Mouse (Mus musculus) E14TG2a.4 (cell line): ENCODE data around the gene Gprc6a.

Source experiments
- H3K27me3 ChIP-seq: 2 replicates; pipeline ENCODE4 v1.6.1; 2014; ENCODE audit warnings: low read length, control low read depth; ENCODE audit not compliant: insufficient read depth
- H3K36me3 ChIP-seq: 2 replicates; pipeline ENCODE4 v1.6.1; 2014; ENCODE audit warnings: low read length, control low read depth; ENCODE audit not compliant: insufficient read depth
- H3K4me1 ChIP-seq: replicated peaks from 2 replicates; pipeline ENCODE4 v1.6.1; 2014; ENCODE audit warnings: low read depth, low read length, control low read depth
- H3K4me3 ChIP-seq: replicated peaks from 2 replicates; pipeline ENCODE4 v1.5.1; 2014; ENCODE audit warnings: mild to moderate bottlenecking, low read length
- H3K9me3 ChIP-seq: 2 replicates; pipeline ENCODE4 v1.6.1; 2014; ENCODE audit warnings: low read length, control low read depth
- CTCF ChIP-seq: conservative IDR thresholded peaks from 2 replicates; pipeline ENCODE4 v1.5.1; 2014; ENCODE audit warnings: low read length
- NANOG ChIP-seq: IDR thresholded peaks from 2 replicates; pipeline ENCODE4 v1.6.1; 2014; ENCODE audit warnings: borderline replicate concordance, low read length, mixed read lengths
- POU5F1 ChIP-seq: IDR thresholded peaks from 2 replicates; pipeline ENCODE4 v1.6.1; 2014; ENCODE audit warnings: low read length, borderline replicate concordance

Gprc6a gene

GRCm38 (mm10) chr10:51595001-51595931 lies 36.0 kb downstream of the Gprc6a start:
- H3K4me1 ChIP-seq, result peaks cover 3% of the 10 kb centered on the region; the same call in 1 of the 2 replicates
- peaks cover 18% of the 10 kb centered on the region for H3K27me3 ChIP-seq
- no peak overlapping the region for H3K4me3 ChIP-seq
- no peaks in the 10 kb centered on the region for H3K9me3 ChIP-seq
- TF ChIP-seq CTCF, result peak; percentile 36; the same call in 1 of the 2 replicates
- TF ChIP-seq NANOG, result no peak
- H3K36me3 ChIP-seq, result no peaks in the 10 kb centered on the region

DNA sequence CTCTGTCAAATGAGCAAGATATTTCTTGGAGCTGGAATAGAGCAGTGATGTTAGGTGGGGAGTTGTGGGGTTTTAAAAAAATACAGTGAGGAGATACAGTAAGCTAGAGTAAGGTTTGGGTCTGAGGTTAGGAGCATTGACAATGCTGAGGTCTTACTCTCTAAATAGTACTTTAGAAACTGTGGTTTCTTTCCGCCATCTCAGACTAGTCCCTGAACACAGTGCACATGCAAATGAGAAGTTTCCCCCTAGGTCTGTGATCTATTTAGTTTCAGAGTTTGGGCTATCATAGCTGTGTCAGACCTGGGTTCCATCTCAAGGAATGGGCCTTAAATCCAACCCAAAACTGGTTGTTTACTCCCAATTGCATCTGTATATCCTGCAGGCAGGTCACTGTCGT lies 39.7 kb downstream of the Gprc6a start:
- TF ChIP-seq POU5F1 (no peak), NANOG (no peak), CTCF (no peak)
- Histone ChIP-seq H3K4me1 (peaks cover 13% of the 10 kb centered on the region), H3K27me3 (peaks cover 31% of the 10 kb centered on the region), H3K36me3 (no peaks in the 10 kb centered on the region), H3K9me3 (no peaks in the 10 kb centered on the region), H3K4me3 (no peak overlapping the region)

- peaks cover 13% of the 10 kb centered on the region for H3K4me1 ChIP-seq
- no peaks in the 10 kb centered on the region for H3K9me3 ChIP-seq
- peaks cover 31% of the 10 kb centered on the region for H3K27me3 ChIP-seq
- H3K36me3 ChIP-seq, result no peaks in the 10 kb centered on the region
- peak within 1 kb of the TSS; percentile 39 for H3K4me3 ChIP-seq
- TF ChIP-seq POU5F1 (no peak), CTCF (no peak), NANOG (no peak)
These were observed 41.1 kb downstream of the Gprc6a start, which contains the start of gene Fam162b for GRCm38 (mm10) chr10:51590139-51590574. Gene Fam162b, minus strand, starts transcription at chr10:51590517.

- peaks cover 7% of the 10 kb centered on the region for H3K4me1 ChIP-seq
- H3K27me3 ChIP-seq, result peaks cover 10% of the 10 kb centered on the region
- H3K4me3 ChIP-seq, result no peak overlapping the region
- H3K36me3 ChIP-seq, result no peaks in the 10 kb centered on the region
- H3K9me3 ChIP-seq, result no peaks in the 10 kb centered on the region
- TF ChIP-seq POU5F1 (no peak), CTCF (no peak), NANOG (no peak)
These were observed 46.3 kb downstream of the Gprc6a start for GRCm38 (mm10) chr10:51584919-51585318.

DNA sequence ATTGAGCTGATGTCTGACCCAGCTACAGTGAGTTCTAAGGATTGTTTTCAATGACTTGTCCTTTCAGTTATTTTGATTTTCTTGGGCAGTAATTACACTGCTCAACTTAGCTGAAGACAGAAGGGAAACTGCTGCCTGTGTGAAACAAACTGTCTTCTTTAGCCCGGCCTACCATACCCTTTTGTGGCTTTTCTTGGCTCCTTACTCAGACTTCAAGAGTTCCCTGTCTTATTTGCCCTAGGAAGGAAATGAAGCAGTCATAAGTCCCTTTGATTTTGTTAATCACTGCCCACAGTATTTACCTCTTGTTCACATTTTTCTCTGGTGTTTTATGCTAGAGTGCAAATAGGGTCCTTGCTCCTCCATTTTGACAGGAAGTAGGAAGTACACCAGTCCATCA lies 46.9 kb downstream of the Gprc6a start:
- Histone ChIP-seq H3K9me3 (no peaks in the 10 kb centered on the region), H3K36me3 (no peaks in the 10 kb centered on the region), H3K27me3 (peaks cover 4% of the 10 kb centered on the region), H3K4me3 (no peak overlapping the region), H3K4me1 (0 out of 2 replicates have a peak, but pooled peaks cover 2% of the 10 kb centered on the region)
- no peak for TF ChIP-seq POU5F1
- no peak for TF ChIP-seq CTCF
- TF ChIP-seq NANOG, result no peak

DNA sequence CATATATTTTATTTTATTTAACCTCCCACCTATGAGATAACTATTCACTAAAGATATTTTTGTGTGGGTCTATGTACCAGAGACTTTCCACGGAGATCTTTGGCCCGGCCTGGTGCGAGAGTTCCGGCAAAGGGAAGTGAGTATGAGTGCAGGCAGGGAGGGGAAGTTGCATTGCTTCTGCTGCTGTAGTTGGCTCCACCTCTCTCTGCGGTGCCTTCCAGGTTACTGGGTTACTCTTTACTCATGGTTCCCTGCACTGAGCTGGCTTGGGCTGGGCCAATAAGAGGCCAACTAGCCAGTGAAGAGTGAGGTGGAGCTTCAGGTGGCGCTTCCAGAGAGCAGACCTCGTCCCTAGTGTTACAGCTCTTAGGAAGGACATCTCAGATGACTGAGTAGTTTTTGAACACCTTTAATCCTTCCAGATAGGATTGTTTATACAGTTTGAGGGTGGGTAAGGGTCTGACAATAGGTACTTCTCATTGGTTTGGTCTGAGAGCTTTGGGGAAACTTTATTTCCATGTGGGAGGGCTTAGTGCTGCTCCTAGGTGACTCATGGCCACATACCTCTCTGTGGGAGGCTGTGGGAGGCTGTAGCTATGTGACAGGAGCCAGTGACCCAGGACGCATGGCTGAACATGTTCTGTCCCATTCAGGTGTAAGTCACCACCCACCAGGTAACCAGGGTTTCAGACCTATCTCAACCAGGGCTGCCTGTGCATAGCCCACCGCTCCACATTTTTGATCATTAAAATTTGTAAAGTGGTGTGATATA lies 59.9 kb downstream of the Gprc6a start:
- no peaks in the 10 kb centered on the region for H3K9me3 ChIP-seq
- H3K4me1 ChIP-seq, result 0 out of 2 replicates have a peak, but pooled peaks cover 7% of the 10 kb centered on the region
- no peak for TF ChIP-seq CTCF
- no peak for TF ChIP-seq POU5F1
- no peak for TF ChIP-seq NANOG
- no peaks in the 10 kb centered on the region for H3K36me3 ChIP-seq
- no peaks in the 10 kb centered on the region for H3K27me3 ChIP-seq
- H3K4me3 ChIP-seq, result no peak overlapping the region
